Mouse (Mus musculus) cerebral cortex, adult 2 months (tissue): ENCODE measurements around the gene Ldlrad1.

Experiments used
- WGBS: fragments of 180-500 bp; shearing (Covaris S2); methylation state at CpG from one replicate; pipeline ENCODE4 v1.1.7; 2018; 5-methylcytosine and 5-hydroxymethylcytosine counted together

Ldlrad1 gene

GRCm38 (mm10) chr4:107208880-107209279 lies at the start of gene Ldlrad1:
Gene Ldlrad1, plus strand, starts transcription at chr4:107209180.
- WGBS, result 78% methylated on average over 3 of the region's 3 CpGs

GRCm38 (mm10) chr4:107160181-107160580 lies 48.8 kb upstream of the Ldlrad1 start:
- WGBS, result 92% methylated on average over 8 of the region's 8 CpGs

GRCm38 (mm10) chr4:107163341-107163740 lies 45.6 kb upstream of the Ldlrad1 start:
- 48% methylated on average over 10 of the region's 10 CpGs for WGBS

- 26% methylated on average over 9 of the region's 9 CpGs for WGBS
Observed at GRCm38 (mm10) chr4:107163756-107164587, 45.0 kb upstream of the Ldlrad1 start.

- 81% methylated on average over 5 of the region's 5 CpGs for WGBS
Observed at GRCm38 (mm10) chr4:107166700-107167099, 42.3 kb upstream of the Ldlrad1 start.

- WGBS, result 91% methylated on average over 5 of the region's 5 CpGs
Observed at GRCm38 (mm10) chr4:107167798-107168197, 41.2 kb upstream of the Ldlrad1 start.

GRCm38 (mm10) chr4:107177506-107177905 lies 31.5 kb upstream of the Ldlrad1 start:
- WGBS, result 39% methylated on average over 11 of the region's 11 CpGs

GRCm38 (mm10) chr4:107178182-107178829 lies 30.7 kb upstream of the Ldlrad1 start, which contains the start of gene Tmem59:
Gene Tmem59, plus strand, starts transcription at chr4:107178399.
- WGBS, result 1% methylated on average over 49 of the region's 49 CpGs

GRCm38 (mm10) chr4:107178830-107179490 lies 30.0 kb upstream of the Ldlrad1 start, which contains the start of gene Tceanc2:
Gene Tceanc2, minus strand, starts transcription at chr4:107179116.
- under 1% methylated on average over 47 of the region's 47 CpGs for WGBS

- 2% methylated on average over 8 of the region's 8 CpGs for WGBS
Observed at GRCm38 (mm10) chr4:107179561-107179960, 29.4 kb upstream of the Ldlrad1 start.

- 59% methylated on average over 6 of the region's 6 CpGs for WGBS
Observed at GRCm38 (mm10) chr4:107181866-107182265, 27.1 kb upstream of the Ldlrad1 start.

GRCm38 (mm10) chr4:107182796-107183195 lies 26.2 kb upstream of the Ldlrad1 start:
- 43% methylated on average over 2 of the region's 2 CpGs for WGBS

GRCm38 (mm10) chr4:107183203-107183602 lies 25.8 kb upstream of the Ldlrad1 start:
- 76% methylated on average over 4 of the region's 4 CpGs for WGBS

- WGBS, result 37% methylated on average over 3 of the region's 3 CpGs
Observed at GRCm38 (mm10) chr4:107185703-107186102, 23.3 kb upstream of the Ldlrad1 start.

- 94% methylated on average over 3 of the region's 3 CpGs for WGBS
Observed at GRCm38 (mm10) chr4:107193841-107194240, 15.1 kb upstream of the Ldlrad1 start.

- 84% methylated on average over 2 of the region's 2 CpGs for WGBS
Observed at GRCm38 (mm10) chr4:107196454-107196853, 12.5 kb upstream of the Ldlrad1 start.

- WGBS, result 59% methylated on average over 5 of the region's 5 CpGs
Observed at GRCm38 (mm10) chr4:107198072-107198471, 10.9 kb upstream of the Ldlrad1 start.

- 96% methylated on average over 3 of the region's 3 CpGs for WGBS
Observed at GRCm38 (mm10) chr4:107201779-107202178, 7.2 kb upstream of the Ldlrad1 start.

- WGBS, result 81% methylated on average over 7 of the region's 7 CpGs
Observed at GRCm38 (mm10) chr4:107203001-107203400, 6.0 kb upstream of the Ldlrad1 start.

- WGBS, result 96% methylated on average over 2 of the region's 2 CpGs
Observed at GRCm38 (mm10) chr4:107207016-107207415, 2.0 kb upstream of the Ldlrad1 start.

GRCm38 (mm10) chr4:107210483-107211097 lies 1.6 kb downstream of the Ldlrad1 start:
- 86% methylated on average over 5 of the region's 5 CpGs for WGBS

- 45% methylated on average over 4 of the region's 4 CpGs for WGBS
Observed at GRCm38 (mm10) chr4:107211465-107211864, 2.5 kb downstream of the Ldlrad1 start.
